Mouse (Mus musculus): ENCODE results near the gene Sulf2.

Sulf2 gene

DNA sequence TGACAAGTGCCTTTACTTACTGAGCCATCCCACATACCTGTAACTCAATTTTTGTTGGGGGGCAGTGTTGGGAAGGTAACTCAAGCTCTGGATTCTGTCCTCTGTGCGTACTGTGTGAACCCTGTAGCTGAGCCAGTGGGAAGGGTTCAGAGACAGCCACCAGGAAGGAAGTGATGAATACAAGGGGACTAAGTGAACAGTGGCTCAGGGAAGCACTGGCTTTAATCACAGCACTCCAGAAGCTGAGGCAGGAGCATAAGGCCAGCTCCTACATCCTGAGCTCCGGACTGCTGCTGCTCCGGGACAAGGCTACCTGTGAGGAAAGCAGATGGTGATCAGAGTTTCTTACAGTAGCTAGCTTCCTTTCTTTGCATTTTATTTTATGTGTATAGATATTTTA, 131.4 kb downstream of the Sulf2 start:
- no peak for DNase-seq (ENCODE audit: extremely low spot score, low read depth, low spot score)

Data from hindlimb bud, embryonic 11.5 days (tissue).